Mouse (Mus musculus) c-Kit-negative CD71-positive TER-119-positive erythroid progenitor cells, embryonic 14.5 days (primary cell): ENCODE results near the gene Gp1ba.

ENCODE experiments used
- DNase-seq: peaks from one replicate; pipeline ENCODE4 v3.0.0-alpha.2; 2013; ENCODE audit warnings: low read depth, low spot score

Gp1ba gene

GRCm38 (mm10) chr11:70653345-70654197 is 14.6 kb downstream of the Gp1ba start:
- DNase-seq: peak; percentile 64

- DNase-seq: peak; percentile 56
These were observed 15.4 kb downstream of the Gp1ba start, which contains the start of gene Pfn1 for GRCm38 (mm10) chr11:70654198-70654922. TSS of gene Pfn1 (minus strand) at chr11:70654644.

GRCm38 (mm10) chr11:70654923-70655570 is 16.1 kb downstream of the Gp1ba start:
- peak; percentile 49 for DNase-seq

- no peak for DNase-seq
These were observed 16.9 kb downstream of the Gp1ba start for GRCm38 (mm10) chr11:70655571-70656455.

GRCm38 (mm10) chr11:70656456-70656927 is 17.6 kb downstream of the Gp1ba start:
- DNase-seq: no peak

GRCm38 (mm10) chr11:70656964-70657363 is 18.0 kb downstream of the Gp1ba start, which contains the start of gene Eno3:
TSS of gene Eno3 (plus strand) at chr11:70657202.
- DNase-seq: no peak

GRCm38 (mm10) chr11:70657573-70657972 is 18.7 kb downstream of the Gp1ba start:
- no peak for DNase-seq

- no peak for DNase-seq
These were observed 19.1 kb downstream of the Gp1ba start for GRCm38 (mm10) chr11:70657991-70658390.

GRCm38 (mm10) chr11:70658521-70658920 is 19.6 kb downstream of the Gp1ba start:
- DNase-seq: no peak

- DNase-seq: no peak
These were observed 20.0 kb downstream of the Gp1ba start for GRCm38 (mm10) chr11:70658942-70659341.

GRCm38 (mm10) chr11:70660571-70660970 is 21.6 kb downstream of the Gp1ba start:
- DNase-seq: no peak

- no peak for DNase-seq
These were observed 24.2 kb downstream of the Gp1ba start for GRCm38 (mm10) chr11:70663101-70663500.

- DNase-seq: no peak
These were observed 25.0 kb downstream of the Gp1ba start for GRCm38 (mm10) chr11:70663957-70664356.

- no peak for DNase-seq
These were observed 25.8 kb downstream of the Gp1ba start for GRCm38 (mm10) chr11:70664741-70665140.

GRCm38 (mm10) chr11:70666687-70667086 is 27.8 kb downstream of the Gp1ba start:
- no peak for DNase-seq

- DNase-seq: no peak
These were observed 28.6 kb downstream of the Gp1ba start for GRCm38 (mm10) chr11:70667271-70668150.

- DNase-seq: no peak
These were observed 29.4 kb downstream of the Gp1ba start for GRCm38 (mm10) chr11:70668335-70668770.

GRCm38 (mm10) chr11:70668771-70669505 is 30.0 kb downstream of the Gp1ba start, which contains the start of gene Spag7:
TSS of gene Spag7 (minus strand) at chr11:70669416.
- DNase-seq: peak; percentile 98
